Mouse (Mus musculus) forelimb bud, embryonic 11.5 days (tissue): ENCODE measurements around the gene Olfr1402.

ENCODE experiments used
- DNase-seq: peaks from one replicate; pipeline ENCODE4 v3.0.0-alpha.2; 2012; ENCODE audit warnings: low read depth, low spot score

The Olfr1402 gene

GRCm38 (mm10) chr3:97421920-97422319, at the start of gene Olfr1402:
Gene Olfr1402, minus strand, starts transcription at chr3:97422020.
- DNase-seq, result no peak

DNA sequence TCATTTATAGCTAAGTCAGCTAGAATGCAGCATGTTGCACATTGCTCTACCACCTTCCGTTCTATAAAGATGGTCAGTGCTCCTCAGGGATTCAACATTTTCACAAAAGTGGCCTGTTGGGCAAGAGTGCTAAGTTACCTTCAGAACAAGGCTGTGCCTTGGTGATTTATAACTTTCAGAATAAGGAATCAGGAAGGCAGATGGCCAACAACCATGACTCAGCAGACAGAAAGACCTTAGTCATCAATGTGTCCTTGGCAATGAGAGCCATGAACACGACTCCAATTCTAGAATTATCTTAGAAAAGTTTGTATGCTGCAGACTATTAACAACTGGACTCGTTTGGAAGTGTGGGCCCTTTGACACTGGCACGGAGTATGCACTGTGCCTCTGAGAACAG, 33.5 kb upstream of the Olfr1402 start:
- no peak for DNase-seq

DNA sequence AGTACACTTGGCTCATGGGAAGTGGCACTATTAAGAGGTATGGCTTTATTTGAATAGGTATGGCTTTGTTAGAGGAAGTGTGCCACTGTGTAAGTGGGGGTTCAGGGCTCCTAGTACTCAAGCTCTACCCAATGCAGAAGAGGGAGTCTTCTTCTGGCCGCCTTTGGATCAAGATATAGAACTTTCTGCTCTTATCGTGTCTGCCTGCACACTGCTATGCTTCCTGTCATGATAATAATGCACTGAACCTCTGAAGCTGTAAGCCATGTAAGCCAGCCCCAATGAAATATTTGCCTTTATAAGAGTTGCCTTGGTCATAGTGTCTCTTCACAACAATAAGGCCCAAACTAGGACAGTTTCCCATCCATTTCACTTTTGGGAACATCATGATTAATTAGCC, 16.8 kb upstream of the Olfr1402 start:
- no peak for DNase-seq

- DNase-seq, result peak; percentile 46
Measured at GRCm38 (mm10) chr3:97394289-97394688, 27.5 kb downstream of the Olfr1402 start.

DNA sequence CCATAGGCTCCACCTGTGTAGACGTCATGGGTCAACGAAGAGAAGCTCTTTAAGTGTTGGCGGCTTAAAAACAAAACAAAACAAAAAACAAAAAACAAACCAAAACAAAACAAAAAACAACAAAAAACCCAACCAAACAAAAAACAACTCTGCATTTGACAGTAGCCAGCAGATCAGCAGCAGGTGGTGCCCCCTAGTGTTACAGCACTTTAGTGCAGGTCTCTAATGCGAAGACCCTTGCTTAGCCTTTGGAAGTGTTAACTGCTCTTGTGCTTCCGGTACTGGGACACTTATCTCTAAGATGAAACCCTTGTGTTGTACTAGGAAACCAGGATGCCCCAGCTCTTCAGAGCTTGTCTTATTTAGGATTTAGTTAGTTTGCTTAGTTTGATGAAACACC, 28.7 kb downstream of the Olfr1402 start:
- DNase-seq, result peak; percentile 18

GRCm38 (mm10) chr3:97370382-97370781, 51.4 kb downstream of the Olfr1402 start:
- no peak for DNase-seq

DNA sequence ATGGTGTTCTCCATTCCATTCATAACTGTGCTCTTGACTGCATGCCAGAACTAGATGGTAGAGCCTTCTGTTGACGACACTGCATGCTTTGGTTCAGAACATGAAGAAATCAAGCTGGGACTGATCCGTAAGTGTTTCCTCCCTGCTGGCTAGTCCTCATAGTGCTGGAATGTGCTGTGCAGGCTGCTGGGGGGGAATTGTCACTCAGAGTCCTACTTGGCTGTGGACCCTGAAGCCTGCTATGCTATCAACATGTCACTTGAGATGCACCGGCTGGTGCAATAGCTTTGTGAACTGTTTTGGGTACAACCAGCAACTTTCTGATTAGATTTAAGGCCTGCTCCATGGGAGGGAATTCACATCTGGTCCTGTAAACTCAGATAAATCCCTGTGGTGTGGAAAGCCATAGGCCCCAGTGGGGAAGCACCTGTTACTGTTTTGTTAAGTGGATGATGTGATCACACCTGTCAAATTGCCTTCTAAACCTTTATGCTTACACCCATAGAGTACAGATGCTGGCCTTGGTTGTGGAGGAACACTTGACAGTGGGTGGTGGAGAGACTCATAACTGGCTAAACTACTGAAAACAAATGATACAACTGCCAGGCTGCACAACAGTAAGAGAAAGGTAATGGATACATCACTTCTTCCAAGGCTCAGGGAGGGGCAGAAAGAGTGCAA, 58.3 kb downstream of the Olfr1402 start:
- DNase-seq, result no peak

GRCm38 (mm10) chr3:97358448-97358847, 63.4 kb downstream of the Olfr1402 start:
- DNase-seq, result no peak
